Mouse (Mus musculus) MEL (cell line): ENCODE results near the gene St6galnac3. TPM values are rescaled to one million over a fixed set of nuclear protein-coding genes. Genes with fewer than 3 reads are reported as not detected.

Experiments used
- DNase-seq: peaks from one replicate; pipeline ENCODE4 v3.0.0; 2011; ENCODE audit warnings: low read depth, low spot score
- H3K27ac ChIP-seq: 2 replicates; pipeline ENCODE4 v1.5.1; 2012; ENCODE audit warnings: low read depth, mild to moderate bottlenecking, control low read depth, low read length, moderate library complexity; ENCODE audit not compliant: control insufficient read depth
- H3K27me3 ChIP-seq, 2 experiments: fragments of 150-350 bp in 1 of 2; sonication (generic) in 1 of 2; 2 replicates each; pipeline ENCODE4 v1.6.1; 2012; ENCODE audit warnings: low read length in 2 of 2, mild to moderate bottlenecking in 2 of 2, improper control_type of control experiment in 1 of 2, moderate library complexity in 1 of 2; ENCODE audit not compliant: insufficient read depth in 2 of 2, control insufficient read depth in 1 of 2
- H3K36me3 ChIP-seq, 2 experiments: 2 replicates each; pipeline ENCODE4 v1.6.1; 2012 to 2014; ENCODE audit warnings: low read length in 2 of 2, improper control_type of control experiment in 1 of 2, inconsistent platforms in 1 of 2, mild to moderate bottlenecking in 1 of 2; ENCODE audit not compliant: insufficient read depth in 2 of 2, control insufficient read depth in 1 of 2
- H3K4me1 ChIP-seq, 2 experiments: fragments of 150-350 bp in 1 of 2; sonication (generic) in 1 of 2; 2 replicates each; pipeline ENCODE4 v1.6.1; 2012; ENCODE audit warnings: low read length in 2 of 2, improper control_type of control experiment in 1 of 2, mild to moderate bottlenecking in 1 of 2; ENCODE audit not compliant: insufficient read depth in 2 of 2, control insufficient read depth in 1 of 2
- H3K4me3 ChIP-seq, 2 experiments: fragments of 150-350 bp in 1 of 2; sonication (generic) in 1 of 2; 2 replicates each; pipeline ENCODE4 v1.5.1; 2012; ENCODE audit warnings: low read depth in 2 of 2, low read length in 2 of 2, mild to moderate bottlenecking in 2 of 2, moderate library complexity in 2 of 2, control low read depth in 1 of 2, improper control_type of control experiment in 1 of 2; ENCODE audit not compliant: control insufficient read depth in 1 of 2, insufficient read depth in 1 of 2
- H3K79me2 ChIP-seq: 2 replicates; pipeline ENCODE4 v1.6.1; 2012; ENCODE audit warnings: mild to moderate bottlenecking, low read length, moderate library complexity; ENCODE audit not compliant: control insufficient read depth, poor library complexity, insufficient read depth
- H3K9ac ChIP-seq: 2 replicates; pipeline ENCODE4 v1.6.1; 2012; ENCODE audit warnings: low read depth, mild to moderate bottlenecking, control low read depth, low read length, moderate library complexity; ENCODE audit not compliant: control insufficient read depth, poor library complexity, severe bottlenecking
- H3K9me3 ChIP-seq: fragments of 150-350 bp; sonication (generic); replicated peaks from 2 replicates; pipeline ENCODE4 v1.6.1; 2012; ENCODE audit warnings: mild to moderate bottlenecking, low read length, improper control_type of control experiment, moderate library complexity; ENCODE audit not compliant: insufficient read depth
- BHLHE40 ChIP-seq: IDR thresholded peaks from 2 replicates; pipeline ENCODE4 v1.6.1; 2012; ENCODE audit warnings: low read depth, mild to moderate bottlenecking, inconsistent platforms, low read length, improper control_type of control experiment, borderline replicate concordance
- E2F4 ChIP-seq: IDR thresholded peaks from 2 replicates; pipeline ENCODE4 v1.6.1; 2011; ENCODE audit warnings: low read depth, low read length, improper control_type of control experiment, borderline replicate concordance
- EP300 ChIP-seq, 2 experiments: IDR thresholded peaks; 2 replicates each; pipeline ENCODE4 v1.6.1; 2011; ENCODE audit warnings: improper control_type of control experiment in 2 of 2, low read length in 2 of 2, low read depth in 1 of 2, mild to moderate bottlenecking in 1 of 2
- ETS1 ChIP-seq: IDR thresholded peaks from 2 replicates; pipeline ENCODE4 v1.6.1; 2012; ENCODE audit warnings: low read depth, mild to moderate bottlenecking, inconsistent platforms, low read length, improper control_type of control experiment, moderate library complexity
- GABPA ChIP-seq: IDR thresholded peaks from 2 replicates; pipeline ENCODE4 v1.6.1; 2012; ENCODE audit warnings: low read depth, mild to moderate bottlenecking, inconsistent platforms, low read length, improper control_type of control experiment, moderate library complexity
- GATA1 ChIP-seq: IDR thresholded peaks from 2 replicates; pipeline ENCODE4 v1.6.1; 2011; ENCODE audit warnings: low read depth, low read length, improper control_type of control experiment
- JUND ChIP-seq: IDR thresholded peaks from 2 replicates; pipeline ENCODE4 v1.6.1; 2011; ENCODE audit warnings: low read depth, mild to moderate bottlenecking, improper control_type of control experiment, low read length
- MAZ ChIP-seq: IDR thresholded peaks from 2 replicates; pipeline ENCODE4 v1.6.1; 2012; ENCODE audit warnings: low read depth, mild to moderate bottlenecking, inconsistent platforms, low read length, improper control_type of control experiment
- MEF2A ChIP-seq: IDR thresholded peaks from 2 replicates; pipeline ENCODE4 v1.6.1; 2014; ENCODE audit warnings: low read depth, mild to moderate bottlenecking, inconsistent platforms, low read length, improper control_type of control experiment; ENCODE audit not compliant: poor library complexity, insufficient replicate concordance, severe bottlenecking; ENCODE audit errors: extremely low read depth
- MYC ChIP-seq: IDR thresholded peaks from 2 replicates; pipeline ENCODE4 v1.6.1; 2011; ENCODE audit warnings: low read depth, mild to moderate bottlenecking, low read length, improper control_type of control experiment, moderate library complexity
- NRF1 ChIP-seq: IDR thresholded peaks from 2 replicates; pipeline ENCODE4 v1.6.1; 2014; ENCODE audit warnings: low read depth, mild to moderate bottlenecking, inconsistent platforms, low read length, improper control_type of control experiment, moderate library complexity; ENCODE audit not compliant: poor library complexity, insufficient read depth, severe bottlenecking
- POLR2AphosphoS5 ChIP-seq: IDR thresholded peaks from 2 replicates; pipeline ENCODE4 v1.6.1; 2012; ENCODE audit warnings: low read depth, borderline replicate concordance, mild to moderate bottlenecking, inconsistent platforms, low read length, moderate library complexity, mixed read lengths
- RAD21 ChIP-seq: IDR thresholded peaks from 2 replicates; pipeline ENCODE4 v1.6.1; 2011; ENCODE audit warnings: mild to moderate bottlenecking, low read depth, low read length, improper control_type of control experiment
- TAL1 ChIP-seq: IDR thresholded peaks from 2 replicates; pipeline ENCODE4 v1.6.1; 2012; ENCODE audit warnings: mild to moderate bottlenecking, inconsistent platforms, low read length, moderate library complexity, mixed read lengths
- TBP ChIP-seq: IDR thresholded peaks from 2 replicates; pipeline ENCODE4 v1.8.0; 2011; ENCODE audit warnings: low read depth, low read length, improper control_type of control experiment
- UBTF ChIP-seq: IDR thresholded peaks from 2 replicates; pipeline ENCODE4 v1.6.1; 2012; ENCODE audit warnings: low read depth, mild to moderate bottlenecking, inconsistent platforms, low read length, improper control_type of control experiment, moderate library complexity, borderline replicate concordance; ENCODE audit not compliant: insufficient read depth
- USF2 ChIP-seq, 2 experiments: IDR thresholded peaks; 2 replicates each; pipeline ENCODE4 v1.6.1; 2011 to 2012; ENCODE audit warnings: improper control_type of control experiment in 2 of 2, low read length in 2 of 2, borderline replicate concordance in 1 of 2, inconsistent platforms in 1 of 2, low read depth in 1 of 2, mild to moderate bottlenecking in 1 of 2; ENCODE audit not compliant: insufficient read depth in 1 of 2
- ZC3H11A ChIP-seq: IDR thresholded peaks from 2 replicates; pipeline ENCODE4 v1.6.1; 2012; ENCODE audit warnings: low read depth, mild to moderate bottlenecking, inconsistent platforms, low read length, improper control_type of control experiment
- ZNF384 ChIP-seq: IDR thresholded peaks from 2 replicates; pipeline ENCODE4 v1.6.1; 2012; ENCODE audit warnings: low read depth, mild to moderate bottlenecking, inconsistent platforms, low read length, improper control_type of control experiment
- polyA plus RNA-seq, 2 experiments: library from polyadenylated mRNA; stranded (reverse) in 1 of 2; unstranded in 1 of 2; fragments of >175 nt in 1 of 2; fragments of >200 nt in 1 of 2; gene quantifications; 2 replicates each; pipeline versions ENCODE4 v1.2.1 to v1.2.4; 2012; ENCODE audit warnings: low replicate concordance in 2 of 2, low read depth in 1 of 2; ENCODE audit not compliant: insufficient read length in 2 of 2, insufficient read depth in 1 of 2, missing spikeins in 1 of 2
- total RNA-seq: library from RNA; depleted of rRNA; stranded (reverse); fragments of 300-350 nt; gene quantifications from 2 replicates; pipeline ENCODE4 v1.2.3, GENCODE M21; 2012

St6galnac3 gene
- total and polyA plus RNA-seq, 3 experiments, result 7.8 to 11.4 TPM; not detected in 1

DNA sequence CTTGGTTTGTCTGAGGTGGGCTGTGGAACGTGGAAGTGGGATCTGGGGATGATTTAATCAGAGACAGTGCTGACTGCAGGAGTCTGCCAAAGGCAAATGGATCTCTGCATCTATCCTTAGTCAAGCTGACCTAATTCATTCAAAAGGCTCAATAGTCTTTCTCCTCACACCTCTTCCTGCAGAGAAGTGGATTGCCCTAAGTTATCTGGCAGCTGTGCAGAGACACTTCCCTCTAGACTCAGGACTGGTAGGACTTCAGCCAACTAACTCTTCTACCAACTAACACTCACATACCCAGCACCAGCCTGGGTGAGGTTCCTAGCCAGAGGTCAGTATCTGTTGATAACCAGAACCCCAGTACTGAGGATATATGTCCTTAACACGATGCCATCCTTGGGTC, 516.8 kb downstream of the St6galnac3 start:
- H3K79me2 ChIP-seq, result no peaks in the 10 kb centered on the region
- H3K36me3 ChIP-seq, result no peaks in the 10 kb centered on the region
- H3K9ac ChIP-seq, result no peak overlapping the region
- H3K4me3 ChIP-seq, result no peak overlapping the region
- no peaks in the 10 kb centered on the region for H3K9me3 ChIP-seq
- H3K27me3 ChIP-seq, result no peaks in the 10 kb centered on the region
- DNase-seq, result peak; percentile 4
- H3K27ac ChIP-seq, result no peak overlapping the region
- H3K4me1 ChIP-seq, result no peaks in the 10 kb centered on the region
- TF ChIP-seq E2F4 (no peak), TBP (no peak), POLR2AphosphoS5 (no peak), TAL1 (no peak), RAD21 (no peak), MAZ (no peak), MEF2A (no peak), UBTF (no peak), BHLHE40 (no peak), NRF1 (no peak), MYC (no peak), USF2 (IDR thresholded peaks at IDR 0.05; ENCODE audit: borderline replicate concordance in 1 of 2, insufficient read depth in 1 of 2, low read depth in 1 of 2, low read length in 2 of 2) (no peak), EP300 (IDR thresholded peaks at IDR 0.05; ENCODE audit: low read depth in 1 of 2, low read length in 2 of 2) (no peak), ZNF384 (no peak), ETS1 (no peak)

DNA sequence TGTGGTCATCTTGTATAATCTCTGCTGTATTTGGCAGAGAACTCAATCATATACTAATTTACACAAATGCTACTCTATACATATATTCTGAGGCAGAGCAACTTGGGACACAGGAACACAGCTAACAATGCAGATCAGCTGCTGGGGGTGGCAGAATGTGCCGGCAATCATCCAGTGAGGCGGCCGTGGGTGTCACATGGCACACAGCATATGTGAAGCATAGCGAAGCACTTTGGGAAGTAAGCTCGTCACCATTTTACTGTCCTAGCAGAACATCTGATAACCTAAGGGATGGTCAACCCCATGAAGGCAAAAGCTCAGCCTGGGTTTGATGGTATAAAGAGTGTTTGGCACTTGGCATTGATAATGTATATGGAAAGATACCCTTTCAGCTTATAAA, 520.9 kb downstream of the St6galnac3 start:
- no peak for DNase-seq
- no peak overlapping the region for H3K27ac ChIP-seq
- no peak overlapping the region for H3K9ac ChIP-seq
- H3K9me3 ChIP-seq, result no peaks in the 10 kb centered on the region
- no peaks in the 10 kb centered on the region for H3K36me3 ChIP-seq
- H3K4me3 ChIP-seq, result no peak overlapping the region
- TF ChIP-seq GABPA (no peak), POLR2AphosphoS5 (no peak), JUND (no peak), MEF2A (no peak), GATA1 (no peak), ZC3H11A (no peak)
- TF ChIP-seq, all 39 proteins: peak for 0
- H3K4me1 ChIP-seq, result no peaks in the 10 kb centered on the region
- no peaks in the 10 kb centered on the region for H3K27me3 ChIP-seq
- H3K79me2 ChIP-seq, result no peaks in the 10 kb centered on the region
